Mouse (Mus musculus): ENCODE measurements at regions not wholly inside any gene's neighbourhood (a gene's known extent, or its start where the extent isn't known, plus 50 kb on each side); places are given as distances from the start of the nearest gene placed in this dataset.

DNA sequence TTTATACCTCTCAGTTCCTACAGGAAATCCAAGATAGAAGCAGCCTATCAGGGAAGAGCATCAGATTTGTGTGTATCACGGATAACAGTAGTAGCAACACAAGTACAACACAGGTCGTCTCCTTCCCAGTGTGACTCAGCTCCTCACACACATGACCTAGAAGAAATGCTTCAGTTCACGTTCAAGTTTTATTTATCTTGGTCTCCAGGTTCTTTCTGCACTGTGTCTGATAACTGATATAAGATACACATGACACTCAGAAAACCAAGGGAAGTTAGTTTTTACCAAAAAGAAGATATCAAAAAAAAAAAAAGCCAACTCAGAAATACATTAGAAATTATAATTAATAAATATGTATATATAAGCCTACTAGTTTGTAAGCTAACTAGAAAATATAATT is 515.0 kb downstream of the Prdm13 start:
- Histone ChIP-seq H3K4me2 (ENCODE audit: low read depth, severe bottlenecking) (no peak overlapping the region), H3K9me3 (ENCODE audit: control insufficient read depth, low read length) (no peaks in the 10 kb centered on the region), H3K4me1 (ENCODE audit: control insufficient read depth, insufficient read depth, low read length) (no peaks in the 10 kb centered on the region), H3K9ac (ENCODE audit: low read length) (no peak overlapping the region), H3K27ac (replicated peaks; ENCODE audit: low read depth, low read length) (no peak overlapping the region), H3K4me3 (ENCODE audit: low read depth, low read length) (no peak overlapping the region), H3K27me3 (ENCODE audit: control insufficient read depth, insufficient read depth, low read length) (no peaks in the 10 kb centered on the region), H3K36me3 (ENCODE audit: control insufficient read depth, insufficient read depth, low read length) (no peaks in the 10 kb centered on the region)
- 92% methylated on average over 3 of the region's 3 CpGs for WGBS
- DNase-seq (ENCODE audit: low spot score) (no peak), ATAC-seq (ENCODE audit: insufficient number of reproducible peaks, low FRiP score, low TSS enrichment, low read depth) (no peak)

DNA sequence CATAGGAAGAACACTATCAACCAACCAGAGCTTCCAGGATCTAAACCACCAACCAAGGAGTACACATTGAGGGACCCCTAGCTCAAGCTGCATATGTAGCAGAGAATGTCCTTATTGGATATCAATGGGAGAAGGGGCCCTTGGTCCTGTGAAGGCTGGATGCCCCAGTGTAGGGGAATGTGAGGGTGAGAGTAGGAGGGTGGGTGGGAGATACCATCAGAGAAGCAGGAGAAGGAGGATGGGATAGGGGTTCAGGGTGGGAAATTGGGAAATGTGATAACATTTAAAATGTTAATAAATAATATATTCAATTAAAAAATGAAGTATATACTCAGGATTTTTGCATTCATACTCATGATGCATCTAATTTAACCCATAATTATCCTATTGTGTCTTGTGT is 523.6 kb downstream of the Prdm13 start:
- no peaks in the 10 kb centered on the region for H3K9me3 ChIP-seq (ENCODE audit: control insufficient read depth, low read length)
- H3K27me3 ChIP-seq (ENCODE audit: control insufficient read depth, insufficient read depth, low read length): no peaks in the 10 kb centered on the region
- DNase-seq (ENCODE audit: low spot score) (no peak), ATAC-seq (ENCODE audit: insufficient number of reproducible peaks, low FRiP score, low TSS enrichment, low read depth) (no peak)
- no peak overlapping the region for H3K9ac ChIP-seq (ENCODE audit: low read length)
- H3K4me1 ChIP-seq (ENCODE audit: control insufficient read depth, insufficient read depth, low read length): no peaks in the 10 kb centered on the region
- no peak overlapping the region for H3K4me2 ChIP-seq (ENCODE audit: low read depth, severe bottlenecking)
- H3K27ac ChIP-seq (replicated peaks; ENCODE audit: low read depth, low read length): no peak overlapping the region
- H3K36me3 ChIP-seq (ENCODE audit: control insufficient read depth, insufficient read depth, low read length): no peaks in the 10 kb centered on the region
- H3K4me3 ChIP-seq (ENCODE audit: low read depth, low read length): no peak overlapping the region

DNA sequence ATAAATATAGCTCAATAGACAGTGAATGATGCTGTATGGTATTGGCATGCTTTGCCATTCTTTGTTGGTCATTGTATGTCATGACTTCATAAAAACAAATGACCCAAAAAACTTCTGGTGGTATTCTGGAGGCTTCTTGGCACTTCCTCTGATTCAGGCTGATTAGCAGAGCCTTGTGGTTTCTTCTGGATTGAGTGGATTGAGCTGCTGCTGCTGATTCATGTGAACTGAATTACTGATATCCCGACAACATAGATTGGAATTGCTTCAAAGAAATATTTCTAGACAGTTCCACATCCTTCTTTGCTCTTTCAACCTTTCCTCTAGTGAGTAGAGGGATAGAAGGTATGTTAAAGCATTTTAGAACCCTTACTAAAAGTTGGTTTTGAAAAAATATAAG is 559.9 kb downstream of the Prdm13 start:
- Histone ChIP-seq H3K9ac (ENCODE audit: low read length) (no peak overlapping the region), H3K9me3 (ENCODE audit: control insufficient read depth, low read length) (no peaks in the 10 kb centered on the region), H3K4me3 (ENCODE audit: low read depth, low read length) (no peak overlapping the region), H3K27ac (replicated peaks; ENCODE audit: low read depth, low read length) (no peak overlapping the region), H3K4me2 (ENCODE audit: low read depth, severe bottlenecking) (no peak overlapping the region), H3K36me3 (ENCODE audit: control insufficient read depth, insufficient read depth, low read length) (no peaks in the 10 kb centered on the region), H3K4me1 (ENCODE audit: control insufficient read depth, insufficient read depth, low read length) (no peaks in the 10 kb centered on the region), H3K27me3 (ENCODE audit: control insufficient read depth, insufficient read depth, low read length) (no peaks in the 10 kb centered on the region)
- WGBS: 94% methylated on average over 1 of the region's 1 CpGs
- ATAC-seq (ENCODE audit: insufficient number of reproducible peaks, low FRiP score, low TSS enrichment, low read depth) (no peak), DNase-seq (ENCODE audit: low spot score) (no peak)

DNA sequence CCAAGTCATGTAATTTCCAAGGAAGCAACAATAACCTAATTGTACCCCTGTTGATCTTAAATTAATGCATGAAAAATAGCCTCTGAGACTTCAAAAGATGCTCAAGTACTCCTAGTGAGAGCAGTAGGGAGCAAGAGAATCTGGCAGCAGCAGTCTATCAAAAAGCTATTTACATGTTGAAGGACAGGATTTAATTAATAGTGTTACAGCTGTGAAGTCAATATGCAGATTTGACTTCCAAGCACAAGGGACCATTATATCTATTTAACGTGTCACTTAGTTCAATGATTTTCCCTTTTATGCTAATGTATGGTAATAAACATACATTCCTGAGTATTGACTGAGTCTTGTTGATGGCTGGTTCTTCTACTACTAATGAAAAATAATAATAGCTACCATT is 590.0 kb downstream of the Prdm13 start:
- WGBS: 88% methylated on average over 1 of the region's 1 CpGs
- ATAC-seq (ENCODE audit: insufficient number of reproducible peaks, low FRiP score, low TSS enrichment, low read depth): no peak
- H3K27ac ChIP-seq (replicated peaks; ENCODE audit: low read depth, low read length): no peak overlapping the region
- no peak for DNase-seq (ENCODE audit: low spot score)
- H3K9ac ChIP-seq (ENCODE audit: low read length): no peak overlapping the region
- no peak overlapping the region for H3K4me3 ChIP-seq (ENCODE audit: low read depth, low read length)
- H3K36me3 ChIP-seq (ENCODE audit: control insufficient read depth, insufficient read depth, low read length): no peaks in the 10 kb centered on the region
- H3K9me3 ChIP-seq (ENCODE audit: control insufficient read depth, low read length): no peaks in the 10 kb centered on the region
- no peaks in the 10 kb centered on the region for H3K27me3 ChIP-seq (ENCODE audit: control insufficient read depth, insufficient read depth, low read length)
- H3K4me1 ChIP-seq (ENCODE audit: control insufficient read depth, insufficient read depth, low read length): no peaks in the 10 kb centered on the region
- no peak overlapping the region for H3K4me2 ChIP-seq (ENCODE audit: low read depth, severe bottlenecking)

DNA sequence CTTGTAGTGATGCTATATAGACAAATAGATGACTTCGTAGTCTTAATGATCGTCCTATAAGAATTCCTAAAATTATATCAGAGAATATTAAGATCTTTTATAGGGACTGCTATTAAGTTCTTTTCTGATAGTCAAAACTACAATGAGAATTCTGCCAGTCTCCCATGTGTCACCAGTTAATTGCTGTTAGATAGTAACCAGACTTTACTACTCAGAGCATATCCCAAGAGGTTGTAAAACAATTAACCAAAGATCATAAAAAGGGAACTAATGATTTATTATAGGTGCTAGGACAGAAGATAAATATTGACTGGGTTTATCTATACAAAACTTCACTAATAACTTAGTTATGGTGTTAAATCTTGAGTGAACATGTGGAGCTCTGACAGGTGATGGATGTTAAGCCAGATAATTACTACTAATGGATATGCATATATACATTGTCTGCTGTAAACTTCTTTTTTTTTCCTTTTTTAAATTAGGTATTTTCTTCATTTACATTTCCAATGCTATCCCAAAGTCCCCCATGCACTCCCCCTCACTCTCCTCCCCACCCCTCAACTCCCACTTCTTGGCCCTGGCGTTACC is 615.5 kb downstream of the Prdm13 start:
- no peak overlapping the region for H3K4me3 ChIP-seq (ENCODE audit: low read depth, low read length)
- H3K36me3 ChIP-seq (ENCODE audit: control insufficient read depth, insufficient read depth, low read length): no peaks in the 10 kb centered on the region
- no peaks in the 10 kb centered on the region for H3K4me1 ChIP-seq (ENCODE audit: control insufficient read depth, insufficient read depth, low read length)
- no peak overlapping the region for H3K9ac ChIP-seq (ENCODE audit: low read length)
- H3K9me3 ChIP-seq (ENCODE audit: control insufficient read depth, low read length): no peaks in the 10 kb centered on the region
- no peak overlapping the region for H3K27ac ChIP-seq (replicated peaks; ENCODE audit: low read depth, low read length)
- ATAC-seq (ENCODE audit: insufficient number of reproducible peaks, low FRiP score, low TSS enrichment, low read depth) (no peak), DNase-seq (ENCODE audit: low spot score) (no peak)
- no peak overlapping the region for H3K4me2 ChIP-seq (ENCODE audit: low read depth, severe bottlenecking)
- H3K27me3 ChIP-seq (ENCODE audit: control insufficient read depth, insufficient read depth, low read length): no peaks in the 10 kb centered on the region
- 91% methylated on average over 3 of the region's 3 CpGs for WGBS
